In genomic region chr2:75425791-75426190, GRCm38 (mm10) we compare ENCODE assay signal across 19 mouse cellular contexts.
DNase-seq lines count a peak whose midpoint lies in the region; ATAC-seq and TF ChIP-seq lines count a peak whose summit lies in the region.
"Had no signal": no experiment of that assay in that cellular context is flagged by ENCODE, and none has a peak within 500 bp of the region (broad histone marks: within the 10 kb centered on the region; RNA-seq: fewer than 3 reads in every experiment).

No protein-coding gene starts in this region.

- ATAC-seq in forebrain, postnatal 0 days, result no peak
- no peak for ATAC-seq in forebrain, embryonic 14.5 days
- no peak for ATAC-seq in neural tube, embryonic 14.5 days (ENCODE audit: low read depth)
- ATAC-seq: liver, embryonic 12.5 days had no signal

- H3K9me3 ChIP-seq in forebrain, embryonic 10.5 days, result no peaks in the 10 kb centered on the region
- no peaks in the 10 kb centered on the region for H3K9me3 ChIP-seq in forebrain, postnatal 0 days (ENCODE audit: low read length)
- no peaks in the 10 kb centered on the region for H3K9me3 ChIP-seq in forebrain, embryonic 14.5 days (replicated peaks; ENCODE audit: control insufficient read depth, low read length)
- H3K9me3 ChIP-seq in limb, embryonic 10.5 days (replicated peaks), result no peaks in the 10 kb centered on the region
- H3K9me3 ChIP-seq in neural tube, embryonic 14.5 days (ENCODE audit: control insufficient read depth, low read length), result no peaks in the 10 kb centered on the region
- H3K9me3 ChIP-seq: heart, embryonic 13.5 days; liver, embryonic 12.5 days; lung, embryonic 15.5 days had no signal

- DNase-seq in forebrain, embryonic 10.5 days (ENCODE audit: extremely low spot score, low spot score), result no peak
- DNase-seq in forebrain, postnatal 0 days, result no peak
- no peak for DNase-seq in forebrain, embryonic 14.5 days (ENCODE audit: low spot score)
- no peak for DNase-seq in limb, embryonic 10.5 days (ENCODE audit: low spot score)
- no peak for DNase-seq in adipocyte (ENCODE audit: low spot score)
- no peak for DNase-seq in cerebellum, adult 8-10 months
- DNase-seq in cerebellum, postnatal 36 days, result no peak
- DNase-seq: adrenal gland, postnatal 36 days; kidney, adult 2 months; kidney, postnatal 4 days; left cerebral cortex, postnatal 4 days; right cerebral cortex, postnatal 4 days; thymus, adult 2 months had no signal

- TF ChIP-seq CTCF in forebrain, postnatal 0 days (IDR thresholded peaks at IDR 0.05; ENCODE audit: low read depth), result no peak

- no peaks in the 10 kb centered on the region for H3K36me3 ChIP-seq in forebrain, embryonic 10.5 days (replicated peaks)
- H3K36me3 ChIP-seq in forebrain, postnatal 0 days (ENCODE audit: insufficient read depth), result no peaks in the 10 kb centered on the region
- no peaks in the 10 kb centered on the region for H3K36me3 ChIP-seq in forebrain, embryonic 14.5 days (ENCODE audit: control insufficient read depth, insufficient read depth, low read length)
- H3K36me3 ChIP-seq in limb, embryonic 10.5 days, result no peaks in the 10 kb centered on the region
- H3K36me3 ChIP-seq in neural tube, embryonic 14.5 days (ENCODE audit: control insufficient read depth, insufficient read depth, low read length), result no peaks in the 10 kb centered on the region
- H3K36me3 ChIP-seq: heart, embryonic 13.5 days; liver, embryonic 12.5 days; lung, embryonic 15.5 days had no signal

- no peak overlapping the region for H3K4me3 ChIP-seq in forebrain, embryonic 10.5 days
- no peak overlapping the region for H3K4me3 ChIP-seq in forebrain, postnatal 0 days (ENCODE audit: low read depth, low read length)
- H3K4me3 ChIP-seq in forebrain, embryonic 14.5 days (ENCODE audit: low read depth, low read length), result no peak overlapping the region
- no peak overlapping the region for H3K4me3 ChIP-seq in limb, embryonic 10.5 days
- no peak overlapping the region for H3K4me3 ChIP-seq in neural tube, embryonic 14.5 days (ENCODE audit: low read depth, low read length)
- H3K4me3 ChIP-seq: erythroblast, embryonic 14.5 days; heart, embryonic 13.5 days; liver, embryonic 12.5 days; lung, embryonic 15.5 days; myocyte had no signal

- no peak overlapping the region for H3K4me2 ChIP-seq in forebrain, postnatal 0 days (ENCODE audit: low read depth)
- H3K4me2 ChIP-seq in forebrain, embryonic 14.5 days (ENCODE audit: low read length), result no peak overlapping the region
- H3K4me2 ChIP-seq in neural tube, embryonic 14.5 days (ENCODE audit: low read depth, low read length), result no peak overlapping the region
- H3K4me2 ChIP-seq: heart, embryonic 13.5 days; liver, embryonic 12.5 days; lung, embryonic 15.5 days had no signal

- peaks cover 41% of the 10 kb centered on the region for H3K4me1 ChIP-seq in forebrain, embryonic 10.5 days
- H3K4me1 ChIP-seq in forebrain, postnatal 0 days (ENCODE audit: insufficient read depth), result peaks cover 11% of the 10 kb centered on the region; the same call in 1 of the 2 replicates
- peaks cover 25% of the 10 kb centered on the region for H3K4me1 ChIP-seq in forebrain, embryonic 14.5 days (ENCODE audit: control insufficient read depth, insufficient read depth, low read length)
- H3K4me1 ChIP-seq in limb, embryonic 10.5 days, result peaks cover 52% of the 10 kb centered on the region
- peaks cover 33% of the 10 kb centered on the region for H3K4me1 ChIP-seq in neural tube, embryonic 14.5 days (ENCODE audit: control insufficient read depth, insufficient read depth, low read length)
- H3K4me1 ChIP-seq: liver, embryonic 12.5 days; lung, embryonic 15.5 days had no signal

- 78% methylated on average over 9 of the region's 9 CpGs for WGBS in forebrain, embryonic 10.5 days
- WGBS in forebrain, postnatal 0 days, result 43% methylated on average over 9 of the region's 9 CpGs
- 43% methylated on average over 9 of the region's 9 CpGs for WGBS in forebrain, embryonic 14.5 days
- WGBS in limb, embryonic 10.5 days, result 53% methylated on average over 9 of the region's 9 CpGs
- WGBS in neural tube, embryonic 14.5 days, result 39% methylated on average over 9 of the region's 9 CpGs

- no peak overlapping the region for H3K9ac ChIP-seq in forebrain, postnatal 0 days
- 0 out of 2 replicates have a peak overlapping the region, but pooled peaks have one; percentile 14 for H3K9ac ChIP-seq in forebrain, embryonic 14.5 days (ENCODE audit: low read length)
- H3K9ac ChIP-seq in neural tube, embryonic 14.5 days (replicated peaks; ENCODE audit: low read depth, low read length), result no peak overlapping the region
- H3K9ac ChIP-seq: heart, embryonic 13.5 days; liver, embryonic 12.5 days; lung, embryonic 15.5 days had no signal

- H3K27ac ChIP-seq in forebrain, embryonic 10.5 days, result peak overlapping the region; percentile 74
- H3K27ac ChIP-seq in forebrain, postnatal 0 days (ENCODE audit: low read depth, low read length), result no peak overlapping the region; the same call in 1 of the 2 replicates
- H3K27ac ChIP-seq in forebrain, embryonic 14.5 days (ENCODE audit: low read depth, low read length), result peak overlapping the region; percentile 44
- peak overlapping the region; percentile 82 for H3K27ac ChIP-seq in limb, embryonic 10.5 days
- H3K27ac ChIP-seq in neural tube, embryonic 14.5 days (ENCODE audit: low read depth, low read length), result peak overlapping the region; percentile 62
- H3K27ac ChIP-seq: heart, embryonic 13.5 days; liver, embryonic 12.5 days; lung, embryonic 15.5 days had no signal

- no peaks in the 10 kb centered on the region for H3K27me3 ChIP-seq in forebrain, embryonic 10.5 days (ENCODE audit: poor library complexity, severe bottlenecking)
- no peaks in the 10 kb centered on the region for H3K27me3 ChIP-seq in forebrain, postnatal 0 days (ENCODE audit: insufficient read depth, low read length)
- H3K27me3 ChIP-seq in forebrain, embryonic 14.5 days (replicated peaks; ENCODE audit: control insufficient read depth, insufficient read depth, low read length), result no peaks in the 10 kb centered on the region
- no peaks in the 10 kb centered on the region for H3K27me3 ChIP-seq in limb, embryonic 10.5 days (ENCODE audit: low read depth, poor library complexity, severe bottlenecking)
- H3K27me3 ChIP-seq in neural tube, embryonic 14.5 days (ENCODE audit: control insufficient read depth, insufficient read depth, low read length), result no peaks in the 10 kb centered on the region
- H3K27me3 ChIP-seq: heart, embryonic 13.5 days; liver, embryonic 12.5 days had no signal
